8 mouse cellular contexts compared by ENCODE assay signal in the genomic region with DNA sequence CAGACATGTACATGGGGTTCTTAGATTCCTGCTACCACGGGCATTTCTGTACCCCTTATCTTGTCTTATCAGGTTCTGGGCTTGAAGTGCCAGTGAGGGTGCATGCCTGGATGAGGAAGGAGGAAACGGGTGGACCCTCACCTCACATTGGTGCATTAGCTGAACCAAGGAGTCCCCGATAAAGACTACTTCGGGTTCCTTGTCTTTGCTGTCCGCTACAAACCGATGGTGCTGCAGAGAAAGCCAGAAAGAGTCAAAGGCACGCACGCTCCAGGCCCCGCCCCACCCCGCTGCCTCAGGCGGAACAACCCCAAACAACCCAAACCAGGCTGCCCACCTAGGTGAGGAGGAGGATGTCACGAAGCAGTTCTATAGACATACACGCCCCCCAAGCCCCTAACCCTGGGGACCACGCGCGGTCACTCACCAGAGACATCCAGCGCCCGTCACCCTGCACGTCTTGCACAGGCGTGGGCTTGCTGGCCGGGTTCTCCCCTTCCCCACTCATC. TPM values are rescaled to one million over a fixed set of nuclear protein-coding genes. Genes with fewer than 3 reads are reported as not detected.
A peak's percentile ranks its signal among the peaks of the same experiment; 100 is the strongest.
DNase-seq lines count a peak whose midpoint lies in the region; ATAC-seq and TF ChIP-seq lines count a peak whose summit lies in the region.

No protein-coding gene starts in this region.

- peak overlapping the region; percentile 95 for H3K27ac ChIP-seq in kidney, postnatal 0 days
- H3K27ac ChIP-seq in forebrain, embryonic 14.5 days (ENCODE audit: low read depth, low read length) = peak overlapping the region; percentile 96
- peak overlapping the region; percentile 91 for H3K27ac ChIP-seq in limb, embryonic 14.5 days (replicated peaks; ENCODE audit: low read depth, low read length)

- peak overlapping the region; percentile 74 for H3K9ac ChIP-seq in kidney, postnatal 0 days (ENCODE audit: low read depth, low read length)
- peak overlapping the region; percentile 92 for H3K9ac ChIP-seq in forebrain, embryonic 14.5 days (ENCODE audit: low read length)
- H3K9ac ChIP-seq in limb, embryonic 14.5 days (ENCODE audit: low read depth, low read length, severe bottlenecking) = peak overlapping the region; percentile 80

- TF ChIP-seq CTCF in kidney, postnatal 0 days (IDR thresholded peaks at IDR 0.05; ENCODE audit: low read depth) = no peak

- WGBS in kidney, postnatal 0 days = 1% methylated on average over 21 of the region's 21 CpGs
- WGBS in forebrain, embryonic 14.5 days = under 1% methylated on average over 21 of the region's 21 CpGs
- WGBS in limb, embryonic 14.5 days = under 1% methylated on average over 21 of the region's 21 CpGs

- no peaks in the 10 kb centered on the region; the same call in 1 of the 2 replicates for H3K4me1 ChIP-seq in kidney, postnatal 0 days (replicated peaks; ENCODE audit: insufficient read depth, low read length)
- peaks cover 11% of the 10 kb centered on the region; the same call in 1 of the 2 replicates for H3K4me1 ChIP-seq in forebrain, embryonic 14.5 days (ENCODE audit: control insufficient read depth, insufficient read depth, low read length)
- peaks cover 10% of the 10 kb centered on the region for H3K4me1 ChIP-seq in limb, embryonic 14.5 days (ENCODE audit: control insufficient read depth, insufficient read depth, low read length)

- no peaks in the 10 kb centered on the region for H3K27me3 ChIP-seq in kidney, postnatal 0 days (ENCODE audit: insufficient read depth, low read length)
- H3K27me3 ChIP-seq in forebrain, embryonic 14.5 days (replicated peaks; ENCODE audit: control insufficient read depth, insufficient read depth, low read length) = no peaks in the 10 kb centered on the region
- H3K27me3 ChIP-seq in limb, embryonic 14.5 days (ENCODE audit: control insufficient read depth, insufficient read depth, low read length) = no peaks in the 10 kb centered on the region

- peak overlapping the region; percentile 81 for H3K4me3 ChIP-seq in kidney, postnatal 0 days (replicated peaks; ENCODE audit: low read depth, low read length)
- peak overlapping the region; percentile 86 for H3K4me3 ChIP-seq in forebrain, embryonic 14.5 days (ENCODE audit: low read depth, low read length)
- peak overlapping the region; percentile 54 for H3K4me3 ChIP-seq in limb, embryonic 14.5 days (replicated peaks; ENCODE audit: low read length)

- TF ChIP-seq POLR2A in limb, embryonic 14.5 days (IDR thresholded peaks at IDR 0.05; ENCODE audit: borderline replicate concordance, extremely low read depth, insufficient read depth, insufficient read length) = no peak

- DNase-seq in kidney, postnatal 0 days (ENCODE audit: low spot score) = peak; percentile 66
- no peak for DNase-seq in kidney, adult 8-10 months
- peak; percentile 60 for DNase-seq in R1 (ENCODE audit: low read depth, low spot score)
- DNase-seq in forebrain, embryonic 14.5 days (ENCODE audit: low spot score) = no peak
- DNase-seq in limb, embryonic 14.5 days (ENCODE audit: low spot score) = no peak
- peak; percentile 60 for DNase-seq in naive thymus-derived CD4-positive, alpha-beta T cell, adult 2 months (ENCODE audit: low read depth)
- no peak for DNase-seq in gastrocnemius, postnatal 36 days
- no peak for DNase-seq in left cerebral cortex, adult 9 months (ENCODE audit: low spot score in 2 of 2)

- ATAC-seq in kidney, postnatal 0 days (replicated peaks; ENCODE audit: low FRiP score, low read depth) = peak; percentile 18; the same call in 1 of the 2 replicates
- ATAC-seq in forebrain, embryonic 14.5 days = peak; percentile 32; the same call in 1 of the 2 replicates
- ATAC-seq in limb, embryonic 14.5 days (ENCODE audit: low FRiP score, low read depth) = peak; percentile 27

- H3K9me3 ChIP-seq in kidney, postnatal 0 days (replicated peaks; ENCODE audit: low read length) = no peaks in the 10 kb centered on the region
- no peaks in the 10 kb centered on the region for H3K9me3 ChIP-seq in forebrain, embryonic 14.5 days (replicated peaks; ENCODE audit: control insufficient read depth, low read length)
- no peaks in the 10 kb centered on the region for H3K9me3 ChIP-seq in limb, embryonic 14.5 days (ENCODE audit: control insufficient read depth, low read length)

- H3K4me2 ChIP-seq in kidney, postnatal 0 days (ENCODE audit: low read length) = peak overlapping the region; percentile 94
- peak overlapping the region; percentile 78 for H3K4me2 ChIP-seq in forebrain, embryonic 14.5 days (ENCODE audit: low read length)
- peak overlapping the region; percentile 57 for H3K4me2 ChIP-seq in limb, embryonic 14.5 days (replicated peaks; ENCODE audit: low read depth, low read length, severe bottlenecking)

- H3K36me3 ChIP-seq in kidney, postnatal 0 days (ENCODE audit: insufficient read depth, low read length) = peaks cover 19% of the 10 kb centered on the region; the same call in 1 of the 2 replicates
- peaks cover 42% of the 10 kb centered on the region for H3K36me3 ChIP-seq in forebrain, embryonic 14.5 days (ENCODE audit: control insufficient read depth, insufficient read depth, low read length)
- H3K36me3 ChIP-seq in limb, embryonic 14.5 days (ENCODE audit: control insufficient read depth, insufficient read depth, low read length) = peaks cover 43% of the 10 kb centered on the region

- intact Hi-C loops in gastrocnemius, postnatal 36 days (cut with DNase I) = no loop called here

RNA-seq across cellular contexts. Expression of a gene that starts 0.8 kb away (rescaled TPM):
- 144 and 152 TPM in 2 replicates for polyA plus RNA-seq in kidney, postnatal 0 days (2015; fragmentation: Nextera tagmentation; extraction: Ambion mirVana)
- 574 and 635 TPM in 2 replicates for polyA plus RNA-seq in forebrain, embryonic 14.5 days (2014; fragmentation: Nextera tagmentation; extraction: Ambion mirVana)
- polyA plus RNA-seq in limb, embryonic 14.5 days (2012; rRNA removed) = 266 and 343 TPM in 2 replicates
- polyA plus RNA-seq in limb, embryonic 14.5 days (2014; fragmentation: Nextera tagmentation; extraction: Ambion mirVana) = 234 and 252 TPM in 2 replicates
- 1 to 10 TPM in 1 of 2 experiments, under 1 TPM in 1; 0.86 to 1.3 TPM for total RNA-seq in gastrocnemius, postnatal 36 days (2021)

RNA-seq across cellular contexts. Expression of a gene that starts 4.2 kb away (rescaled TPM):
- polyA plus RNA-seq in kidney, postnatal 0 days (2015; fragmentation: Nextera tagmentation; extraction: Ambion mirVana) = 0.21 and 0.26 TPM in 2 replicates
- 1.8 and 2.2 TPM in 2 replicates for polyA plus RNA-seq in forebrain, embryonic 14.5 days (2014; fragmentation: Nextera tagmentation; extraction: Ambion mirVana)
- polyA plus RNA-seq in limb, embryonic 14.5 days (2012; rRNA removed) = 0.99 and 1.1 TPM in 2 replicates
- 0.44 and 0.53 TPM in 2 replicates for polyA plus RNA-seq in limb, embryonic 14.5 days (2014; fragmentation: Nextera tagmentation; extraction: Ambion mirVana)
- not detected for total RNA-seq in gastrocnemius, postnatal 36 days (2021)

RNA-seq across cellular contexts. Expression of a gene that starts 8.9 kb away (rescaled TPM):
- polyA plus RNA-seq in kidney, postnatal 0 days (2015; fragmentation: Nextera tagmentation; extraction: Ambion mirVana) = 0.23 and 0.50 TPM in 2 replicates
- polyA plus RNA-seq in forebrain, embryonic 14.5 days (2014; fragmentation: Nextera tagmentation; extraction: Ambion mirVana) = 14.5 and 25.5 TPM in 2 replicates
- polyA plus RNA-seq in limb, embryonic 14.5 days (2012; rRNA removed) = 4.4 and 7.9 TPM in 2 replicates
- polyA plus RNA-seq in limb, embryonic 14.5 days (2014; fragmentation: Nextera tagmentation; extraction: Ambion mirVana) = 0.80 and 2.2 TPM in 2 replicates
- total RNA-seq in gastrocnemius, postnatal 36 days (2021) = not detected

RNA-seq across cellular contexts. Expression of a gene that starts 20.0 kb away (rescaled TPM):
- polyA plus RNA-seq in kidney, postnatal 0 days (2015; fragmentation: Nextera tagmentation; extraction: Ambion mirVana) = 8.1 and 9.6 TPM in 2 replicates
- polyA plus RNA-seq in forebrain, embryonic 14.5 days (2014; fragmentation: Nextera tagmentation; extraction: Ambion mirVana) = 13.3 and 17.5 TPM in 2 replicates
- polyA plus RNA-seq in limb, embryonic 14.5 days (2012; rRNA removed) = 45.1 and 61.2 TPM in 2 replicates
- polyA plus RNA-seq in limb, embryonic 14.5 days (2014; fragmentation: Nextera tagmentation; extraction: Ambion mirVana) = 16.5 and 19.9 TPM in 2 replicates
- 10 to 100 TPM; 16.3 to 16.6 TPM for total RNA-seq in gastrocnemius, postnatal 36 days (2021)

RNA-seq across cellular contexts. Expression of a gene that starts 29.5 kb away (rescaled TPM):
- 22.0 and 23.3 TPM in 2 replicates for polyA plus RNA-seq in kidney, postnatal 0 days (2015; fragmentation: Nextera tagmentation; extraction: Ambion mirVana)
- polyA plus RNA-seq in forebrain, embryonic 14.5 days (2014; fragmentation: Nextera tagmentation; extraction: Ambion mirVana) = 37.4 and 38.7 TPM in 2 replicates
- polyA plus RNA-seq in limb, embryonic 14.5 days (2012; rRNA removed) = 155 and 206 TPM in 2 replicates
- polyA plus RNA-seq in limb, embryonic 14.5 days (2014; fragmentation: Nextera tagmentation; extraction: Ambion mirVana) = 48.9 and 58.1 TPM in 2 replicates
- total RNA-seq in gastrocnemius, postnatal 36 days (2021) = 10 to 100 TPM; 31.4 to 37.6 TPM

Comparison
In these comparisons a context has a peak if more than half of its experiments do, and no peak if none do; other contexts are left out.
1. DNase-seq: peak in kidney, postnatal 0 days (single experiment), R1 (single experiment) and naive thymus-derived CD4-positive, alpha-beta T cell, adult 2 months (single experiment); none in kidney, adult 8-10 months (0 of 2), forebrain, embryonic 14.5 days (single experiment), limb, embryonic 14.5 days (single experiment), gastrocnemius, postnatal 36 days (0 of 2) and left cerebral cortex, adult 9 months (0 of 2).
2. Peak in every context shown above with its lines, with median percentiles within 50 percentile points of each other: ATAC-seq, H3K27ac ChIP-seq, H3K4me2 ChIP-seq, H3K4me3 ChIP-seq and H3K9ac ChIP-seq.